Mouse (Mus musculus) hindbrain, embryonic 14.5 days (tissue): ENCODE data around the gene Zfp330. TPM values are rescaled to one million over a fixed set of nuclear protein-coding genes. Genes with fewer than 3 reads are reported as not detected.
A peak's percentile ranks its signal among the peaks of the same experiment; 100 is the strongest.

Experiments
- ATAC-seq: fragments of 200-750 bp; cut with Nextera tagmentation; 2 replicates; pipeline ENCODE4 v1.8.0; 2017; ENCODE audit warnings: moderate number of reproducible peaks, mild to moderate bottlenecking, moderate TSS enrichment, moderate library complexity; ENCODE audit not compliant: low FRiP score
- DNase-seq: peaks from one replicate; pipeline ENCODE4 v3.0.0-alpha.2; 2015; ENCODE audit warnings: low spot score
- H3K27ac ChIP-seq: fragments of 300-500 bp; sonication (generic); 2 replicates; pipeline ENCODE4 v1.5.1; 2014; ENCODE audit warnings: mild to moderate bottlenecking, moderate library complexity
- H3K27me3 ChIP-seq: fragments of 300-500 bp; sonication (generic); 2 replicates; pipeline ENCODE4 v1.6.1; 2014; ENCODE audit warnings: mild to moderate bottlenecking, low read length, mixed read lengths; ENCODE audit not compliant: control insufficient read depth, insufficient read depth
- H3K36me3 ChIP-seq: fragments of 300-500 bp; sonication (generic); replicated peaks from 2 replicates; pipeline ENCODE4 v1.6.1; 2014; ENCODE audit not compliant: control insufficient read depth, insufficient read depth
- H3K4me1 ChIP-seq: fragments of 300-500 bp; sonication (generic); replicated peaks from 2 replicates; pipeline ENCODE4 v1.6.1; 2014; ENCODE audit warnings: antibody characterized with exemption, low read length, mixed read lengths; ENCODE audit not compliant: control insufficient read depth, insufficient read depth
- H3K4me2 ChIP-seq: fragments of 300-500 bp; sonication (generic); replicated peaks from 2 replicates; pipeline ENCODE4 v1.6.1; 2014; ENCODE audit warnings: mild to moderate bottlenecking, moderate library complexity
- H3K4me3 ChIP-seq: fragments of 300-500 bp; sonication (generic); replicated peaks from 2 replicates; pipeline ENCODE4 v1.5.1; 2014; ENCODE audit warnings: mild to moderate bottlenecking, low read length
- H3K9ac ChIP-seq: fragments of 300-500 bp; sonication (generic); 2 replicates; pipeline ENCODE4 v1.6.1; 2014
- H3K9me3 ChIP-seq: fragments of 300-500 bp; sonication (generic); 2 replicates; pipeline ENCODE4 v1.6.1; 2016; ENCODE audit warnings: low read length; ENCODE audit not compliant: control insufficient read depth
- WGBS: fragments of 180-500 bp; shearing (Covaris S2); extraction: QIAGEN DNeasy Blood & Tissue Kit; methylation state at CpG from one replicate; pipeline ENCODE4 v1.1.7; 2014; 5-methylcytosine and 5-hydroxymethylcytosine counted together
- polyA plus RNA-seq: library from polyadenylated mRNA; unstranded; fragments of >200 nt; fragmentation: Nextera tagmentation; extraction: Ambion mirVana; gene quantifications from 2 replicates; pipeline ENCODE4 v1.2.1, GENCODE M21; 2014

Gene Zfp330
- polyA plus RNA-seq, 1 experiment from 2014 or later, result 80.5 TPM

DNA sequence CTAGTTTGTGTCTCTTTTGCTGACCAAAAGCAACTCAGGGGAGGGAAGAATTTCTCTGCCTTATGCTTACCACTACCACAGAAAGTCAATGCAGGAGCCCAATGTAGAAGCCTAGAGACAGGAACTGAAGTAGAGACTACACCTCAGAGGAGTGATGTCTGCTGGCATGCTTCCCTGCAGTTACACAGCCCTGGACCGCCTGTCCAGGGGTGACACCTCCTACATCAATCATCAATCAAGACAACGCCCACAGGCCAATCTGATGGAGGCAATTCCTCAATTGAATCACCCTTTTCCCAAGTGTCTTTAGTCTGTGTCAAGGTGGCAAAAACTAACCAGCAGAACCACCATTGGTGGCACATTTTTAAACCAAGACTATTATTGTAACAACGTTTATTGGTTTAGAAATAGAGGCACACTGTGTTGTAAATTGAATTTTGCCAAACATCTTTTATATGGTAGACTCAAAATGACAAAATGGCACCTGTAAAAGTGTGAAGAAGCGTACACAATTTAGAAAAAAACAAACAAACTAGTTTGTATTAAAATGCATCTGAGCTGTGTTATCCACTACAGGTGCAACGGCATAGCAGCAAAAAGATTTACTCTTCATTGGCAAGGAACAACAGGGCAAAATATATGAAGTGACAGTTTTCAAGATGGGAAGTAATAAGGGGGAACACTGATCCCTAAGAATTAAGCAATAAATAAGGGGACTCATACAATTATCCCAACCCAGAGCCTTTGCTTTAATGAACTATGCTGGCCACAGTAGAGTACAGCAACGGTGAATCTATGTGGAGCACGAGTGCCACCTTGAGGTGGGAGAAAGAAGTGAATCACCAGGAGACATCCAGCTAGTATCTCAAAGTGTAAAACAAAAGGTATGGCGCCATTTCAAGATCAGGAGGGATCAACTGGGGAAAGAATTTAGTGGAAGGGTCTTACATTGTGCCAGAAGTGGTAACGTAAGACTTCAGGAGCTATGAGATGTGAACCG, 29.8 kb downstream of the Zfp330 start:
- Histone ChIP-seq H3K9me3 (no peaks in the 10 kb centered on the region), H3K4me2 (no peak overlapping the region), H3K9ac (no peak overlapping the region), H3K36me3 (no peaks in the 10 kb centered on the region), H3K4me1 (no peaks in the 10 kb centered on the region), H3K27me3 (no peaks in the 10 kb centered on the region), H3K4me3 (no peak overlapping the region), H3K27ac (no peak overlapping the region)
- ATAC-seq (peak; percentile 83), DNase-seq (peak; percentile 88)
- WGBS, result 47% methylated on average over 10 of the region's 10 CpGs

Other genes starting within 250 kb of the Zfp330 start
- 2.3 and 2.4 TPM in 2 replicates for gene Rnf150, start 89.2 kb upstream of the Zfp330 start, polyA plus RNA-seq